Mouse (Mus musculus): ENCODE measurements around the gene Ubqln1. TPM values are rescaled to one million over a fixed set of nuclear protein-coding genes. Genes with fewer than 3 reads are reported as not detected.

The Ubqln1 gene
- polyA plus RNA-seq, 1 experiment: 95.2 TPM

- Histone ChIP-seq H3K27me3 (ENCODE audit: control insufficient read depth, insufficient read depth, low read length) (no peaks in the 10 kb centered on the region), H3K4me1 (ENCODE audit: control insufficient read depth, insufficient read depth, low read length) (no peaks in the 10 kb centered on the region), H3K36me3 (ENCODE audit: control insufficient read depth, insufficient read depth, low read length) (no peaks in the 10 kb centered on the region; the same call in none of the 2 replicates), H3K4me3 (ENCODE audit: control insufficient read depth, low read depth, low read length) (no peak overlapping the region), H3K27ac (ENCODE audit: control insufficient read depth, insufficient read depth, low read depth, low read length) (no peak overlapping the region)
- no peak for TF ChIP-seq CTCF (IDR thresholded peaks at IDR 0.05; ENCODE audit: control insufficient read depth, insufficient read depth, insufficient replicate concordance, low read depth, low read length)
- TF ChIP-seq POLR2A (IDR thresholded peaks at IDR 0.05; ENCODE audit: control insufficient read depth, low read depth, low read length): no peak
These were observed 33.6 kb downstream of the Ubqln1 start for GRCm38 (mm10) chr13:58181607-58182551.

DNA sequence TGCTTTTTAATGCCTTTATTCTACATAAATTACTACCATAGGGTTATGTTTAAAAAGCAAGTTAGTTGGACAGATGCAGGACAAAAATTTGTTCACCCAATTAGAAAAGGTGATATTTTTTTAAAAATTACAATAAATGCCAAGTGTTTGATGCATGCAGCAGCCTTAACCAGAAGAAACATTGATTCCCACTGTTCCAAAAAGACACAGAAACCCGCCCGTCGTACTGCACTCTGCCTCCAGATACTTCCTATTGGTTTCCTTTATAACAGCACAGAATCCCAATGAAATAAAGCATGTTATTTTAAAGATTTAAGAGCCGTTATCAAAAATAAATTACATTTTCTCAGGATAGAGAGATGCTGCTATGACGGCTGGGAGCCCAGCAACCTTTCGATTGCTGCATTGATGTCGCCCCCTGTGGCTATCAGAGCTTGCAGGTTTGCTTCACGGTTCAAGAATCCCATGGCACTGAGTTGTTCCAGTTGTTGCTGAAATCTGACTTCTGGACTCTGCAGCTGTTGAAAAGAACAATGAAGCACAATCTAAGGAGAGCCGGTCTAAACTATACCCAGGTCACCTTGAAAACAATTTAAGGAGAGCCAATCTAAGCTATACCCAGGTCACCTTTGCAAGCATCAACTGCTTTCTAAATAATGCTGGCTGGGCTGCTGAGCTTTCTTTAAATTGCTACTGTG lies 37.8 kb downstream of the Ubqln1 start:
- H3K36me3 ChIP-seq (ENCODE audit: control insufficient read depth, insufficient read depth, low read length): no peaks in the 10 kb centered on the region; the same call in none of the 2 replicates
- no peak for TF ChIP-seq CTCF (IDR thresholded peaks at IDR 0.05; ENCODE audit: control insufficient read depth, insufficient read depth, insufficient replicate concordance, low read depth, low read length)
- TF ChIP-seq POLR2A (IDR thresholded peaks at IDR 0.05; ENCODE audit: control insufficient read depth, low read depth, low read length): no peak
- no peak overlapping the region for H3K4me3 ChIP-seq (ENCODE audit: control insufficient read depth, low read depth, low read length)

GRCm38 (mm10) chr13:58176105-58176504 lies 39.3 kb downstream of the Ubqln1 start:
- no peak for TF ChIP-seq CTCF (IDR thresholded peaks at IDR 0.05; ENCODE audit: control insufficient read depth, insufficient read depth, insufficient replicate concordance, low read depth, low read length)
- TF ChIP-seq POLR2A (IDR thresholded peaks at IDR 0.05; ENCODE audit: control insufficient read depth, low read depth, low read length): no peak
- no peaks in the 10 kb centered on the region; the same call in none of the 2 replicates for H3K36me3 ChIP-seq (ENCODE audit: control insufficient read depth, insufficient read depth, low read length)
- no peak overlapping the region for H3K4me3 ChIP-seq (ENCODE audit: control insufficient read depth, low read depth, low read length)
- H3K27ac ChIP-seq (ENCODE audit: control insufficient read depth, insufficient read depth, low read depth, low read length): no peak overlapping the region
- no peaks in the 10 kb centered on the region for H3K4me1 ChIP-seq (ENCODE audit: control insufficient read depth, insufficient read depth, low read length)
- H3K27me3 ChIP-seq (ENCODE audit: control insufficient read depth, insufficient read depth, low read length): no peaks in the 10 kb centered on the region

More for the DNA sequence above, 37.8 kb downstream of the Ubqln1 start:
- no peaks in the 10 kb centered on the region for H3K27me3 ChIP-seq (ENCODE audit: control insufficient read depth, insufficient read depth, low read length)
- H3K4me1 ChIP-seq (ENCODE audit: control insufficient read depth, insufficient read depth, low read length): no peaks in the 10 kb centered on the region
- no peak overlapping the region for H3K27ac ChIP-seq (ENCODE audit: control insufficient read depth, insufficient read depth, low read depth, low read length)

DNA sequence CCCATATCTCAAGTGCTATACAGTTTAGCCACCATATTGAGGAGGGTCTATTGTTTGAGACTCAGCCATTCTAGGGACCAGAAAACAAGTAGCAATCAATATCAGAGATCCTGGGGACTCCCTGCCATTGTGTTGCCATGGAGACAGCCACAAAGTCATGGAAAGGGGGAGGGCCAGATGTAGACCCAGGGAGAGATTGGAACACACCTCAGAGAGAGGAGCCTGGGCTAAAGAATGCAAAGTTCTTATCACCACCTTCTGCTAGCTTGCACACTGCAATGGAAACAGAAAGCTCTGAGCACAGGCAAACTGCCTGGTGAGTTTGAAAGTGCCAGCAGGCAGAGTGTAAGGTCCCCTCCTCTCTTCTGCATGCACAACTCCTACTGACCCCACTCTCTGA lies 47.3 kb downstream of the Ubqln1 start:
- TF ChIP-seq POLR2A (IDR thresholded peaks at IDR 0.05; ENCODE audit: control insufficient read depth, low read depth, low read length) (no peak), CTCF (IDR thresholded peaks at IDR 0.05; ENCODE audit: control insufficient read depth, insufficient read depth, insufficient replicate concordance, low read depth, low read length) (no peak)
- Histone ChIP-seq H3K27me3 (ENCODE audit: control insufficient read depth, insufficient read depth, low read length) (no peaks in the 10 kb centered on the region), H3K4me3 (ENCODE audit: control insufficient read depth, low read depth, low read length) (no peak overlapping the region), H3K27ac (ENCODE audit: control insufficient read depth, insufficient read depth, low read depth, low read length) (no peak overlapping the region), H3K36me3 (ENCODE audit: control insufficient read depth, insufficient read depth, low read length) (no peaks in the 10 kb centered on the region; the same call in 1 of the 2 replicates), H3K4me1 (ENCODE audit: control insufficient read depth, insufficient read depth, low read length) (no peaks in the 10 kb centered on the region)

- TF ChIP-seq POLR2A (IDR thresholded peaks at IDR 0.05; ENCODE audit: control insufficient read depth, low read depth, low read length) (no peak), CTCF (IDR thresholded peaks at IDR 0.05; ENCODE audit: control insufficient read depth, insufficient read depth, insufficient replicate concordance, low read depth, low read length) (no peak)
- no peak overlapping the region for H3K4me3 ChIP-seq (ENCODE audit: control insufficient read depth, low read depth, low read length)
- H3K27ac ChIP-seq (ENCODE audit: control insufficient read depth, insufficient read depth, low read depth, low read length): no peak overlapping the region
- peaks cover 4% of the 10 kb centered on the region for H3K4me1 ChIP-seq (ENCODE audit: control insufficient read depth, insufficient read depth, low read length)
- no peaks in the 10 kb centered on the region for H3K36me3 ChIP-seq (ENCODE audit: control insufficient read depth, insufficient read depth, low read length)
- no peaks in the 10 kb centered on the region for H3K27me3 ChIP-seq (ENCODE audit: control insufficient read depth, insufficient read depth, low read length)
These were observed 52.1 kb downstream of the Ubqln1 start for GRCm38 (mm10) chr13:58163343-58163742.

DNA sequence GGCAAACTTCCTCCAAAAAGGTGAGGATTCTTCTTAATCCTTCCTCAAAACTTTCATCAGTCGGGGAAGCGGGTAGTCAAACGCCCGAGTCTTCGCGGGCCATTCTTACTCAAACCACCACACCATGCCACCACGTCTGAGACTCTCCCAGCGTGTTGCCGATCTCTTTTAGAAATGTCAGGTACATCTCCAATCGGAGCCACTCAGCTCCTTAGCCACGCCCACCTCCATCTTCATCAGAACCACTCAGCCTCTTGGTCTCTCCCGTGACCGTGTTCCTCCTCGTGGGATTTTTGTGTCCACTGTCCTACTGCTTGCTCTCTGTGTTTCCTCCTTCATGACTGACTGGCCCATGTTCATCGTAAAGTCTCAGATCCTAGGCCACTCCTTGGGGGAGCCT lies 54.7 kb downstream of the Ubqln1 start:
- Histone ChIP-seq H3K36me3 (ENCODE audit: control insufficient read depth, insufficient read depth, low read length) (no peaks in the 10 kb centered on the region), H3K27me3 (ENCODE audit: control insufficient read depth, insufficient read depth, low read length) (no peaks in the 10 kb centered on the region), H3K4me3 (ENCODE audit: control insufficient read depth, low read depth, low read length) (no peak overlapping the region), H3K27ac (ENCODE audit: control insufficient read depth, insufficient read depth, low read depth, low read length) (no peak overlapping the region), H3K4me1 (ENCODE audit: control insufficient read depth, insufficient read depth, low read length) (peaks cover 16% of the 10 kb centered on the region)
- no peak for TF ChIP-seq POLR2A (IDR thresholded peaks at IDR 0.05; ENCODE audit: control insufficient read depth, low read depth, low read length)
- TF ChIP-seq CTCF (IDR thresholded peaks at IDR 0.05; ENCODE audit: control insufficient read depth, insufficient read depth, insufficient replicate concordance, low read depth, low read length): no peak
